Comparison of ENCODE assay signal across 27 mouse cellular contexts in genomic region chr15:21437347-21437746, GRCm38 (mm10).
"Had no signal": no experiment of that assay in that cellular context is flagged by ENCODE, and none has a peak within 500 bp of the region (broad histone marks: within the 10 kb centered on the region; RNA-seq: fewer than 3 reads in every experiment).

No protein-coding gene starts in this region.

- H3K9ac ChIP-seq: limb, embryonic 12.5 days; limb, embryonic 13.5 days; limb, embryonic 15.5 days; liver, embryonic 12.5 days; liver, embryonic 13.5 days; liver, embryonic 14.5 days; liver, embryonic 15.5 days; liver, postnatal 0 days; lung, embryonic 14.5 days; lung, embryonic 15.5 days; midbrain, embryonic 12.5 days; midbrain, embryonic 13.5 days; midbrain, embryonic 15.5 days; neural tube, embryonic 12.5 days had no signal

- H3K9me3 ChIP-seq: limb, embryonic 10.5 days; limb, embryonic 12.5 days; limb, embryonic 13.5 days; limb, embryonic 15.5 days; liver, embryonic 12.5 days; liver, embryonic 13.5 days; liver, embryonic 15.5 days; lung, embryonic 15.5 days; midbrain, embryonic 10.5 days; midbrain, embryonic 12.5 days; midbrain, embryonic 13.5 days; midbrain, embryonic 15.5 days; neural tube, embryonic 12.5 days had no signal

- H3K4me1 ChIP-seq: limb, embryonic 10.5 days; limb, embryonic 12.5 days; limb, embryonic 13.5 days; limb, embryonic 15.5 days; liver, embryonic 12.5 days; liver, embryonic 13.5 days; liver, embryonic 15.5 days; lung, embryonic 15.5 days; megakaryocyte, embryonic 14.5 days; midbrain, embryonic 12.5 days; midbrain, embryonic 15.5 days; neural tube, embryonic 12.5 days had no signal

- H3K36me3 ChIP-seq: limb, embryonic 10.5 days; limb, embryonic 12.5 days; limb, embryonic 13.5 days; limb, embryonic 15.5 days; liver, embryonic 12.5 days; liver, embryonic 13.5 days; liver, embryonic 15.5 days; lung, embryonic 15.5 days; midbrain, embryonic 10.5 days; midbrain, embryonic 12.5 days; midbrain, embryonic 13.5 days; midbrain, embryonic 15.5 days; neural tube, embryonic 12.5 days had no signal

- H3K27ac ChIP-seq: limb, embryonic 10.5 days; limb, embryonic 12.5 days; limb, embryonic 13.5 days; limb, embryonic 15.5 days; liver, embryonic 12.5 days; liver, embryonic 13.5 days; liver, embryonic 14.5 days; liver, embryonic 15.5 days; lung, embryonic 15.5 days; macrophage; midbrain, embryonic 10.5 days; midbrain, embryonic 12.5 days; midbrain, embryonic 13.5 days; midbrain, embryonic 15.5 days; neural tube, embryonic 12.5 days had no signal

- H3K4me3 ChIP-seq: limb, embryonic 10.5 days; limb, embryonic 12.5 days; limb, embryonic 13.5 days; limb, embryonic 15.5 days; liver, embryonic 12.5 days; liver, embryonic 13.5 days; liver, embryonic 15.5 days; lung, embryonic 15.5 days; megakaryocyte, embryonic 14.5 days; midbrain, embryonic 10.5 days; midbrain, embryonic 12.5 days; midbrain, embryonic 13.5 days; midbrain, embryonic 15.5 days; myocyte; neural tube, embryonic 12.5 days had no signal

- H3K27me3 ChIP-seq: limb, embryonic 12.5 days; limb, embryonic 13.5 days; limb, embryonic 15.5 days; liver, embryonic 12.5 days; liver, embryonic 13.5 days; liver, embryonic 15.5 days; lung, embryonic 15.5 days; megakaryocyte, embryonic 14.5 days; midbrain, embryonic 12.5 days; midbrain, embryonic 13.5 days; midbrain, embryonic 15.5 days; neural tube, embryonic 12.5 days had no signal

- DNase-seq: left cerebral cortex, postnatal 4 days; liver; liver, embryonic 13.5 days; liver, postnatal 0 days; lung, adult 18-20 months; lung, adult 2 months; lung, embryonic 14.5 days; lung, postnatal 10 days; lung, postnatal 14 days; lung, postnatal 36 days; lung, postnatal 4 days had no signal
